Mouse (Mus musculus) gonadal fat pad, adult 2 months (tissue): ENCODE measurements around the gene Gm38394. TPM values are rescaled to one million over a fixed set of nuclear protein-coding genes. Genes with fewer than 3 reads are reported as not detected.

Experiments
- DNase-seq: peaks from one replicate; pipeline ENCODE4 v3.0.0-alpha.2; 2012; ENCODE audit warnings: low read depth
- polyA plus RNA-seq: library from polyadenylated mRNA; depleted of rRNA; stranded (reverse); fragments of >200 nt; gene quantifications from 2 replicates; pipeline ENCODE4 v1.2.3, GENCODE M21; 2012; rRNA removed

Gm38394 gene
- polyA plus RNA-seq, 1 experiment = 4.1 TPM

DNA sequence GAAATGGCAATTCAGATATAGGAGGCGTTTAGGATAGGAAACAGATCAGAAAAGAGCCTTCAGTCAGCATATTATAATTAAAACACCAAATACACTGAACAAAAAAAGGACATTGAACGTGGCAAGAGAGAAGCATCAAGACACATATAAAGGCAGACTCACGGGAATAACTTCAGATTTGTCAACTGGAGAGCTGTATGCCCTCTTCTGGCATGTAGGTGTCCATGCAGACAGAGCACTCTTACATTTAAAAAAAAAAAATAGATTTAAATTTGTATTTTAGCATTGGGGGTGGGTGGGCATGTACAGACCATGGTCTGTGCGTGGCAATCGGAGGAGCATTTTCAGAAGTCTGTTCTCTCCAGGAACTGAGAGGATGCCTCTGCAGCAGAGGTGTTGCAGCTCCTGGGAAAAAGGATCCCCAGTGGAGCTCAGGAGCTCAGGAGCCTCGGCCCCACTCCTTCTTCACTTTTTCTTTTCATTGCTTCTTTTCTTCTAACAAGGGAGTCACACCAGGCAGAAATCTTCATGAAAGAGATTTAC lies 75.1 kb downstream of the Gm38394 start:
- no peak for DNase-seq

DNA sequence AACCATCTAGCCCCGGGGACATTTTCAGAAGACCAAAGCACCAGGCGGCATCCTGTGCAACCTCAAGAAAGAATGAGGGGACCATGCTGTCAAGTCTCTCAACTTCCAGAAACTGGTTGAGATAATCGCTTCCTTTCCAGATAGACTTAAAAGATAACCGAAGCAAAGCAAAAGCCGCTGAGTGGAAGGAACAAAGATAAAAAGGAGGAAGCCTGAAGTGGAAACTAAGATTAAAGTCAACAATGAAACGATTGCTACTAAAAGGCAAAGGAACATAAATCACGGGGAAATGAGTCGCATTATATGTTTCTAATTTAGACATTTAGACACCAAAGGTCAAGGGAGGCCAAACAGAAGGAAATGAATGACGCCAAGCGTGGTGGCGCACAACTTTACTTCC lies 89.8 kb downstream of the Gm38394 start:
- DNase-seq = no peak

Other genes with a start within 250 kb of the Gm38394 start
- 45.6 and 61.2 TPM in 2 replicates for gene Sox13, start 236.9 kb downstream of the Gm38394 start, polyA plus RNA-seq
- 54.6 and 56.9 TPM in 2 replicates for gene Snrpe, start 51.0 kb downstream of the Gm38394 start, polyA plus RNA-seq
- 4.3 and 4.5 TPM in 2 replicates for gene Zbed6, start 433 bp downstream of the Gm38394 start, polyA plus RNA-seq
- 1.1 and 1.7 TPM in 2 replicates for gene Lax1, start 28.8 kb upstream of the Gm38394 start, polyA plus RNA-seq
- gene Atp2b4, start 139.7 kb upstream of the Gm38394 start, polyA plus RNA-seq = 63.6 and 107 TPM in 2 replicates
- gene Optc, start 246.7 kb upstream of the Gm38394 start, polyA plus RNA-seq = 9.6 and 10.3 TPM in 2 replicates